Mouse (Mus musculus) heart, embryonic 16.5 days (tissue): Measurements from ENCODE around the gene Chrm3. TPM values are rescaled to one million over a fixed set of nuclear protein-coding genes. Genes with fewer than 3 reads are reported as not detected.

Experiments
- ATAC-seq: fragments of 200-750 bp; cut with Nextera tagmentation; replicated peaks from 2 replicates; pipeline ENCODE4 v1.8.0; 2017; ENCODE audit warnings: moderate number of reproducible peaks; ENCODE audit not compliant: insufficient read depth, low FRiP score; ENCODE audit errors: extremely low read depth
- H3K27ac ChIP-seq: fragments of 300-500 bp; sonication (generic); 2 replicates; pipeline ENCODE4 v1.5.1; 2014; ENCODE audit warnings: mild to moderate bottlenecking, low read length, control low read depth, moderate library complexity
- H3K27me3 ChIP-seq: fragments of 300-500 bp; sonication (generic); 2 replicates; pipeline ENCODE4 v1.6.1; 2014; ENCODE audit warnings: low read length, mixed read lengths; ENCODE audit not compliant: control insufficient read depth, insufficient read depth
- H3K36me3 ChIP-seq: fragments of 300-500 bp; sonication (generic); 2 replicates; pipeline ENCODE4 v1.6.1; 2014; ENCODE audit not compliant: control insufficient read depth, insufficient read depth
- H3K4me1 ChIP-seq: fragments of 300-500 bp; sonication (generic); 2 replicates; pipeline ENCODE4 v1.6.1; 2014; ENCODE audit warnings: low read length, mixed read lengths; ENCODE audit not compliant: control insufficient read depth, insufficient read depth
- H3K4me2 ChIP-seq: fragments of 300-500 bp; sonication (generic); 2 replicates; pipeline ENCODE4 v1.6.1; 2014; ENCODE audit warnings: low read depth, mild to moderate bottlenecking, control low read depth, low read length
- H3K4me3 ChIP-seq: fragments of 300-500 bp; sonication (generic); 2 replicates; pipeline ENCODE4 v1.5.1; 2014; ENCODE audit warnings: mild to moderate bottlenecking, control low read depth, low read length
- H3K9ac ChIP-seq: fragments of 300-500 bp; sonication (generic); 2 replicates; pipeline ENCODE4 v1.6.1; 2014; ENCODE audit warnings: low read length, control low read depth
- H3K9me3 ChIP-seq: fragments of 300-500 bp; sonication (generic); replicated peaks from 2 replicates; pipeline ENCODE4 v1.6.1; 2016; ENCODE audit warnings: low read length; ENCODE audit not compliant: control insufficient read depth
- WGBS: fragments of 180-500 bp; shearing (Covaris S2); extraction: QIAGEN DNeasy Blood & Tissue Kit; methylation state at CpG from one replicate; pipeline ENCODE4 v1.1.7; 2014; 5-methylcytosine and 5-hydroxymethylcytosine counted together
- polyA plus RNA-seq: library from polyadenylated mRNA; unstranded; fragments of >200 nt; fragmentation: Nextera tagmentation; extraction: Ambion mirVana; gene quantifications from 2 replicates; pipeline ENCODE4 v1.2.1, GENCODE M21; 2015

Chrm3 gene
- polyA plus RNA-seq, 1 experiment from 2014 or later: 0.42 TPM

GRCm38 (mm10) chr13:9895045-9895625 is 465.5 kb downstream of the Chrm3 start:
- H3K9ac ChIP-seq: no peak overlapping the region
- H3K4me3 ChIP-seq: no peak overlapping the region
- no peaks in the 10 kb centered on the region; the same call in 1 of the 2 replicates for H3K4me1 ChIP-seq
- 68% methylated on average over 11 of the region's 11 CpGs for WGBS
- H3K9me3 ChIP-seq: no peaks in the 10 kb centered on the region
- no peak for ATAC-seq
- H3K27me3 ChIP-seq: no peaks in the 10 kb centered on the region
- no peak overlapping the region for H3K4me2 ChIP-seq
- no peaks in the 10 kb centered on the region for H3K36me3 ChIP-seq
- no peak overlapping the region for H3K27ac ChIP-seq

GRCm38 (mm10) chr13:9891088-9891487 is 469.6 kb downstream of the Chrm3 start:
- no peaks in the 10 kb centered on the region for H3K36me3 ChIP-seq
- H3K4me1 ChIP-seq: 0 out of 2 replicates have a peak, but pooled peaks cover 3% of the 10 kb centered on the region
- H3K4me3 ChIP-seq: no peak overlapping the region
- no peak overlapping the region for H3K27ac ChIP-seq
- ATAC-seq: no peak
- H3K27me3 ChIP-seq: no peaks in the 10 kb centered on the region
- no peak overlapping the region for H3K9ac ChIP-seq
- WGBS: 52% methylated on average over 1 of the region's 1 CpGs
- no peak overlapping the region for H3K4me2 ChIP-seq
- H3K9me3 ChIP-seq: no peaks in the 10 kb centered on the region

- Histone ChIP-seq H3K9me3 (no peaks in the 10 kb centered on the region), H3K36me3 (no peaks in the 10 kb centered on the region), H3K4me2 (no peak overlapping the region), H3K4me1 (0 out of 2 replicates have a peak, but pooled peaks cover 3% of the 10 kb centered on the region), H3K27ac (no peak overlapping the region), H3K9ac (no peak overlapping the region), H3K4me3 (no peak overlapping the region), H3K27me3 (no peaks in the 10 kb centered on the region)
- WGBS: 49% methylated on average over 5 of the region's 5 CpGs
- no peak for ATAC-seq
Measured at GRCm38 (mm10) chr13:9890460-9890859, 470.2 kb downstream of the Chrm3 start.

GRCm38 (mm10) chr13:9889954-9890353 is 470.7 kb downstream of the Chrm3 start:
- Histone ChIP-seq H3K4me1 (0 out of 2 replicates have a peak, but pooled peaks cover 3% of the 10 kb centered on the region), H3K9ac (no peak overlapping the region), H3K9me3 (no peaks in the 10 kb centered on the region), H3K27me3 (no peaks in the 10 kb centered on the region), H3K4me3 (no peak overlapping the region), H3K27ac (no peak overlapping the region), H3K4me2 (no peak overlapping the region), H3K36me3 (no peaks in the 10 kb centered on the region)
- ATAC-seq: no peak
- WGBS: 49% methylated on average over 1 of the region's 1 CpGs

- 52% methylated on average over 5 of the region's 5 CpGs for WGBS
- H3K27ac ChIP-seq: no peak overlapping the region
- no peak overlapping the region for H3K4me3 ChIP-seq
- 0 out of 2 replicates have a peak, but pooled peaks cover 3% of the 10 kb centered on the region for H3K4me1 ChIP-seq
- no peaks in the 10 kb centered on the region for H3K36me3 ChIP-seq
- no peaks in the 10 kb centered on the region for H3K9me3 ChIP-seq
- no peak overlapping the region for H3K4me2 ChIP-seq
- no peak overlapping the region for H3K9ac ChIP-seq
- H3K27me3 ChIP-seq: no peaks in the 10 kb centered on the region
- no peak for ATAC-seq
Measured at GRCm38 (mm10) chr13:9888284-9888683, 472.4 kb downstream of the Chrm3 start.

GRCm38 (mm10) chr13:9887261-9887660 is 473.4 kb downstream of the Chrm3 start:
- H3K27ac ChIP-seq: no peak overlapping the region
- no peak for ATAC-seq
- H3K27me3 ChIP-seq: no peaks in the 10 kb centered on the region
- no peak overlapping the region for H3K9ac ChIP-seq
- 0 out of 2 replicates have a peak, but pooled peaks cover 6% of the 10 kb centered on the region for H3K4me1 ChIP-seq
- 56% methylated on average over 5 of the region's 5 CpGs for WGBS
- no peaks in the 10 kb centered on the region for H3K9me3 ChIP-seq
- no peak overlapping the region for H3K4me3 ChIP-seq
- H3K36me3 ChIP-seq: no peaks in the 10 kb centered on the region
- H3K4me2 ChIP-seq: no peak overlapping the region

GRCm38 (mm10) chr13:9886465-9887135 is 474.0 kb downstream of the Chrm3 start:
- Histone ChIP-seq H3K27ac (no peak overlapping the region), H3K4me1 (peaks cover 9% of the 10 kb centered on the region; the same call in 1 of the 2 replicates), H3K9me3 (no peaks in the 10 kb centered on the region), H3K4me3 (no peak overlapping the region), H3K9ac (no peak overlapping the region), H3K4me2 (no peak overlapping the region), H3K36me3 (no peaks in the 10 kb centered on the region), H3K27me3 (no peaks in the 10 kb centered on the region)
- no peak for ATAC-seq
- 77% methylated on average over 6 of the region's 6 CpGs for WGBS

- H3K4me1 ChIP-seq: peaks cover 9% of the 10 kb centered on the region; the same call in 1 of the 2 replicates
- no peak overlapping the region for H3K27ac ChIP-seq
- no peaks in the 10 kb centered on the region for H3K36me3 ChIP-seq
- no peak overlapping the region for H3K4me2 ChIP-seq
- no peak overlapping the region for H3K9ac ChIP-seq
- H3K9me3 ChIP-seq: no peaks in the 10 kb centered on the region
- H3K27me3 ChIP-seq: no peaks in the 10 kb centered on the region
- ATAC-seq: peak; percentile 80
- no peak overlapping the region for H3K4me3 ChIP-seq
- WGBS: 41% methylated on average over 15 of the region's 15 CpGs
Measured at GRCm38 (mm10) chr13:9882362-9883282, 478.0 kb downstream of the Chrm3 start.
